In the genomic region with DNA sequence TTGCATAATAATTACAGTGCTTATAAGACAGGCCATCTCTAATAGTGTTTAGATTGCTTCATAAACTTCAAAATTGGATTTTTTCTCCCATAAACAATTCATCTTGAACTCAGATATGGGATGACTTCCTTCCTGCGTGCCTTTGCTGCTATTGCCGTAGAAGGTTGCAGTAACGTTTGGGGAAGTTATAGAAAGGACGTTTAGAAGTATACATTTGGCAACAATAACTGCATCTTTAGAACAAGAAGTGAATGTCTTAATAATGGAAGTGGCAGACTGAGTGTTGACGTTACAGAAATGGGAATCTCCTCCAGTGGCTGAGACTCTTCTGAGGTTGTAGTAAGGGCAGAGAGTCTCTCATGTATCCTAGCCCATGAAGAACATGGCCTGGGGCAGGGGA, we compare ENCODE assay signal across 24 mouse cellular contexts.
"Had no signal": no experiment of that assay in that cellular context is flagged by ENCODE, and none has a peak within 500 bp of the region (broad histone marks: within the 10 kb centered on the region; RNA-seq: fewer than 3 reads in every experiment).

No protein-coding gene starts in this region.

- H3K4me1 ChIP-seq: heart, embryonic 10.5 days; heart, embryonic 12.5 days; hindbrain, embryonic 10.5 days; hindbrain, embryonic 13.5 days; hindbrain, embryonic 15.5 days; limb, embryonic 15.5 days; liver, embryonic 12.5 days had no signal

- H3K27me3 ChIP-seq: heart, embryonic 12.5 days; hindbrain, embryonic 13.5 days; hindbrain, embryonic 15.5 days; limb, embryonic 12.5 days; limb, embryonic 15.5 days; liver, embryonic 12.5 days had no signal

- H3K4me3 ChIP-seq: heart, embryonic 10.5 days; heart, embryonic 12.5 days; hindbrain, embryonic 10.5 days; hindbrain, embryonic 13.5 days; hindbrain, embryonic 15.5 days; layer of hippocampus, adult 2 months; left cerebral cortex, adult 2 months; limb, embryonic 12.5 days; limb, embryonic 15.5 days; liver, embryonic 12.5 days had no signal

- H3K27ac ChIP-seq: heart, embryonic 10.5 days; hindbrain, embryonic 10.5 days; hindbrain, embryonic 13.5 days; hindbrain, embryonic 15.5 days; hindbrain, postnatal 0 days; layer of hippocampus, adult 2 months; left cerebral cortex, adult 2 months; limb, embryonic 15.5 days; liver, embryonic 12.5 days; liver, embryonic 14.5 days had no signal

- DNase-seq: gastrocnemius, postnatal 14 days; gastrocnemius, postnatal 36 days; heart, adult 18-20 months; heart, postnatal 10 days; heart, postnatal 4 days; kidney, adult 11 months; kidney, adult 2 months; kidney, postnatal 10 days; kidney, postnatal 25 days; kidney, postnatal 4 days; left cerebral cortex, postnatal 4 days had no signal

- ATAC-seq: hindbrain, postnatal 0 days; intestine, embryonic 16.5 days; liver, embryonic 12.5 days had no signal

- H3K36me3 ChIP-seq: heart, embryonic 10.5 days; heart, embryonic 12.5 days; hindbrain, embryonic 10.5 days; hindbrain, embryonic 13.5 days; hindbrain, embryonic 15.5 days; limb, embryonic 12.5 days; limb, embryonic 15.5 days; liver, embryonic 12.5 days had no signal

- H3K9ac ChIP-seq: heart, embryonic 12.5 days; hindbrain, embryonic 13.5 days; hindbrain, embryonic 15.5 days; limb, embryonic 12.5 days; limb, embryonic 15.5 days; liver, embryonic 12.5 days; liver, embryonic 14.5 days had no signal

- H3K4me2 ChIP-seq: heart, embryonic 12.5 days; hindbrain, embryonic 13.5 days; hindbrain, embryonic 15.5 days; limb, embryonic 12.5 days; limb, embryonic 15.5 days; liver, embryonic 12.5 days had no signal

- H3K9me3 ChIP-seq: heart, embryonic 10.5 days; heart, embryonic 12.5 days; hindbrain, embryonic 10.5 days; hindbrain, embryonic 13.5 days; hindbrain, embryonic 15.5 days; limb, embryonic 12.5 days; limb, embryonic 15.5 days; liver, embryonic 12.5 days had no signal
